Mouse (Mus musculus) ES-E14 (cell line): ENCODE results near the gene Scamp4. TPM values are rescaled to one million over a fixed set of nuclear protein-coding genes. Genes with fewer than 3 reads are reported as not detected.
A peak's percentile ranks its signal among the peaks of the same experiment; 100 is the strongest.

ENCODE experiments used
- DNase-seq: peaks from one replicate; pipeline ENCODE4 v3.0.0-alpha.2; 2013; ENCODE audit warnings: low read depth, low spot score
- H3K27ac ChIP-seq: 2 replicates; pipeline ENCODE4 v1.5.1; 2012; ENCODE audit warnings: low read depth, mild to moderate bottlenecking, low read length, moderate library complexity, mixed read lengths; ENCODE audit not compliant: poor library complexity, insufficient read depth, severe bottlenecking
- H3K36me3 ChIP-seq: 2 replicates; pipeline ENCODE4 v1.6.1; 2012; ENCODE audit warnings: mild to moderate bottlenecking, low read length, moderate library complexity, mixed read lengths; ENCODE audit not compliant: control insufficient read depth, poor library complexity, insufficient read depth, severe bottlenecking
- H3K4me1 ChIP-seq, 2 experiments: fragments of 150-350 bp in 1 of 2; sonication (generic) in 1 of 2; 2 replicates each; pipeline ENCODE4 v1.6.1; 2012; ENCODE audit warnings: low read length in 2 of 2, mild to moderate bottlenecking in 1 of 2, mixed read lengths in 1 of 2; ENCODE audit not compliant: control insufficient read depth in 2 of 2, insufficient read depth in 2 of 2, poor library complexity in 1 of 2
- H3K4me3 ChIP-seq, 2 experiments: fragments of 150-350 bp in 1 of 2; sonication (generic) in 1 of 2; 2 replicates each; pipeline ENCODE4 v1.5.1; 2012; ENCODE audit warnings: low read length in 2 of 2, low read depth in 1 of 2, mild to moderate bottlenecking in 1 of 2, mixed read lengths in 1 of 2; ENCODE audit not compliant: insufficient read depth in 1 of 2, poor library complexity in 1 of 2, severe bottlenecking in 1 of 2
- H3K9ac ChIP-seq: 2 replicates; pipeline ENCODE4 v1.6.1; 2012; ENCODE audit warnings: low read depth, mild to moderate bottlenecking, low read length, mixed read lengths; ENCODE audit not compliant: poor library complexity, insufficient read depth, severe bottlenecking
- H3K9me3 ChIP-seq: fragments of 150-350 bp; sonication (generic); 2 replicates; pipeline ENCODE4 v1.6.1; 2012; ENCODE audit warnings: low read depth, mild to moderate bottlenecking, low read length; ENCODE audit not compliant: control insufficient read depth, insufficient read depth
- CHD2 ChIP-seq: IDR thresholded peaks from 2 replicates; pipeline ENCODE4 v1.6.1; 2014; ENCODE audit warnings: mild to moderate bottlenecking, low read depth, low read length, inconsistent platforms
- HCFC1 ChIP-seq: IDR thresholded peaks from 2 replicates; pipeline ENCODE4 v1.6.1; 2012; ENCODE audit warnings: low read length, inconsistent platforms, borderline replicate concordance; ENCODE audit not compliant: insufficient read depth
- MAFK ChIP-seq: IDR thresholded peaks from 2 replicates; pipeline ENCODE4 v1.6.1; 2014; ENCODE audit warnings: mild to moderate bottlenecking, low read depth, low read length, inconsistent platforms; ENCODE audit not compliant: insufficient read depth
- ZC3H11A ChIP-seq: IDR thresholded peaks from 2 replicates; pipeline ENCODE4 v1.6.1; 2012; ENCODE audit warnings: low read depth, mild to moderate bottlenecking, inconsistent platforms, low read length, borderline replicate concordance
- ZNF384 ChIP-seq: IDR thresholded peaks from 2 replicates; pipeline ENCODE4 v1.6.1; 2012; ENCODE audit warnings: low read depth, low read length, inconsistent platforms
- in situ Hi-C, 2 experiments: fragments of 600-800 bp; cut with MboI; formaldehyde crosslinking; loops; one replicate each; pipeline ENCODE4 v1.15.1; 2025; ENCODE audit warnings: low sequenced_read_pairs in 2 of 2, inconsistent platforms in 1 of 2; ENCODE audit not compliant: unreplicated experiment in 2 of 2
- total RNA-seq: library from RNA; depleted of rRNA; stranded (reverse); fragments of 300-350 nt; gene quantifications from 2 replicates; pipeline ENCODE4 v1.2.3, GENCODE M21; 2012

Gene Scamp4
- total RNA-seq, 1 experiment = 54.8 TPM

DNA sequence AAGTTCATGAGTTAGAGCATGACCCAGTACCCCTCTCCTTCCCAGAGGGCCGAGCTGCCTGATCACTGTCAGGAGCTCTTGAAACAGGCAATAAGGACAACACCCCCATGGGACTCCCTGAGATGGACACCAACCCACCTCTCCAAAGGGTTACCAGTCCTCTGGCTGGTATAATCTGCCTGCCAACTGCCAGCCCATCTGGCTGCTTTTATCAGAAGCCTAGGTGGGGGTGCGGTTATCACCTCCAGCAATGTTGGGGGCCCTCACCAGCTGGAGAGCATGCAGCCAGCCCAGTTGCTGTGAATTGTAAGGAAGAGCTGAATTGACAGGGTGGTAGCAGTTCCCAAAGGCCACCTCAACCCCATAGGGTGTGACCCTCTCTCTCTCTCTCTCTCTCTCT is 30.2 kb upstream of the Scamp4 start:
- in situ Hi-C loops = no loop called here
- TF ChIP-seq ZNF384 = no peak
- no peak for TF ChIP-seq ZC3H11A
- no peak for TF ChIP-seq CHD2
- no peak for TF ChIP-seq MAFK
- TF ChIP-seq HCFC1 = no peak
- no peak overlapping the region for H3K27ac ChIP-seq

DNA sequence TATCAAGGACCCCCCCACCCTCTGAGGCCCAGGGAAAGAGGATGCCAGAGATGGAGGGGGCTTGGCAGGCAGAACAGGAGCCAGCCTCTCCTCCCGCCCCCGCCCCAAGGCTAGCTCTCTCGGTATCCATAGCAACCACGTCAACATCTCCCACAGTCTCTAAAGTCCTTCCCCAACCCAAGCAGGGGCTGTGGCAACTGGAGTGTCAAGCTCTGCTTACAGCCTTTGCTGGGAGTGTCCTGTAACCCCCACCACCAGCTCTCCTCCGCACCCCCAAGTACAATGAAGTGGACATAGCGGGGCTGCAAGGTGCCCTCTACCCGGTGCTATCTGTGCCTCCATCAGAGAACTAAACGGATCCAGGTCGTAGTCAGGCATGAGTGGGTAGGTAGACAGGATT is 28.7 kb upstream of the Scamp4 start:
- H3K9ac ChIP-seq = no peak overlapping the region
- TF ChIP-seq ZNF384 (no peak), MAFK (no peak), ZC3H11A (no peak), HCFC1 (no peak), CHD2 (no peak)
- H3K9me3 ChIP-seq = no peaks in the 10 kb centered on the region
- DNase-seq = no peak
- in situ Hi-C loops = no loop called here
- no peak overlapping the region for H3K27ac ChIP-seq
- peaks cover 12 to 58% of the 10 kb centered on the region in 2 experiments for H3K4me1 ChIP-seq
- H3K4me3 ChIP-seq = no peak overlapping the region
- peaks cover 2% of the 10 kb centered on the region; the same call in 1 of the 2 replicates for H3K36me3 ChIP-seq

More for the DNA sequence above, 30.2 kb upstream of the Scamp4 start:
- Histone ChIP-seq H3K9ac (no peak overlapping the region), H3K4me3 (no peak overlapping the region), H3K9me3 (no peaks in the 10 kb centered on the region), H3K4me1 (peaks cover 12 to 57% of the 10 kb centered on the region in 2 experiments), H3K36me3 (peaks cover 12% of the 10 kb centered on the region; the same call in 1 of the 2 replicates)
- DNase-seq = no peak

DNA sequence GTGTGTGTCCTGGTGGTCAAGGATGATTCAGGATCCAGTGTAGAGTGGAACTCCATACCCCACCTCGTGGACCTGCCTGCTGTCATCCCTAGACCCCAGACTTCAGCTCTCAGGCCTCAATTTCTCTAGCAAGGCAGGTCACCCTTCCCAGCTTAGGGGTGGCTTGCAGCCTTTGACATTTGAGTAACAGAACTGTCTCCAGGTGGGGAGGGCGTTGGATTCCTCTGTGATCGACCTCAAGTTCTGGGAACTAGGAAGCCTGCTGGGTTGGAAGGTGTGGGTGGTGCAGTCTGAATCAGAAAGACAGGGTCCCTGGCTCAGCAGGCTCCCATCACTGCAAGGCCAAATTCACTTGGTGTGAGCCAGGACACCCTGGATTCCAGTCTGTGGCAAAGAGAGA is 27.8 kb upstream of the Scamp4 start:
- Histone ChIP-seq H3K4me1 (peaks cover 7 to 50% of the 10 kb centered on the region in 2 experiments), H3K27ac (no peak overlapping the region), H3K36me3 (0 out of 2 replicates have a peak, but pooled peaks cover 2% of the 10 kb centered on the region), H3K4me3 (peak overlapping the region in 1 of 2 experiments; percentile 96; a peak in 2 of 4 replicates), H3K9ac (peak overlapping the region; percentile 95; the same call in 1 of the 2 replicates), H3K9me3 (no peaks in the 10 kb centered on the region)
- in situ Hi-C loops = no loop called here
- TF ChIP-seq MAFK (no peak), HCFC1 (no peak), ZNF384 (no peak), CHD2 (no peak), ZC3H11A (no peak)
- DNase-seq = no peak

DNA sequence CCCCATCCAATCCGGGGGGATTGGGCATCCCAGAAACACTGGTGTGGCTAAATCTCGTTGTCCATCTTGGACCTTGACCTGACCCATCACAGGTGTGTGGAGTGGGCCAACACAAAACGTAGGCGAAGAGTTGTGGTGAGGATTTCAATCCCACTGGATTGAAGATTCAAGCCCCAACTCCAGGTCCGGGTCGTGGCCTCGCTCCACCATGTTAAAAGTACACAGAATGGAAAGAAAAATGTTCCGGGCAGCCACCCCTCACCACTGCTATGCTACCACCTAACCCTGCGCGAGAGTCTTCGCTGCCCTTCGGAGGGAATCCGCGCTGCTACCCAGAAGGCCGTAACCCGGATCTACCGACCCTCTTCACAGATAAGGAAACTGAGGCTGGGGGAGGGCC is 26.7 kb upstream of the Scamp4 start:
- 0 out of 2 replicates have a peak, but pooled peaks cover 2% of the 10 kb centered on the region for H3K36me3 ChIP-seq
- TF ChIP-seq HCFC1 (no peak), MAFK (no peak), ZC3H11A (no peak), ZNF384 (no peak), CHD2 (no peak)
- H3K9ac ChIP-seq = peak overlapping the region; percentile 95
- peak overlapping the region; percentile 96 for H3K4me3 ChIP-seq
- in situ Hi-C loops = no loop called here
- peak overlapping the region; percentile 83; the same call in 1 of the 2 replicates for H3K27ac ChIP-seq
- H3K4me1 ChIP-seq = peaks cover 7 to 41% of the 10 kb centered on the region in 2 experiments
- H3K9me3 ChIP-seq = no peaks in the 10 kb centered on the region
- DNase-seq = no peak
